20 mouse cellular contexts compared by ENCODE assay signal in the genomic region with DNA sequence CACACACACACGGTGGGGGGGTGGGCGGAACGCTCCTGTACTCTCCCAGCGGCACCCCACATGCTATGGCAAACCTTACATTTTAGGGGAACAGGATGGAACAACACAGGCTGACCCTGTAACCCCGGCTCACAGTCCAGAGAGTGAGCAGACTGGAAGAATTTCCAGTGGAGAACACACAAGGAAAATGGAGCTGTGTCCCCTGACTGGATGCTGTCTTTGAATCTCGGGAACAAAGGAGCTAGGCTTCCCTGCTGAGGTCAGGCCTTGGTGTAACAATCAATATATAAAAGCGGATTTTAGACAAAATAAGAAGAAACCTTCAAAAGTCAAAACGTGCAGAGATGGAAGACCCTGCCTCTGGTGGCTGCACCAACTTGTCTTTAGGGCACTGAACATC. TPM values are rescaled to one million over a fixed set of nuclear protein-coding genes. Genes with fewer than 3 reads are reported as not detected.
A peak's percentile ranks its signal among the peaks of the same experiment; 100 is the strongest.
DNase-seq lines count a peak whose midpoint lies in the region; ATAC-seq lines count a peak whose summit lies in the region.
"Had no signal": no experiment of that assay in that cellular context is flagged by ENCODE, and none has a peak within 500 bp of the region (broad histone marks: within the 10 kb centered on the region; RNA-seq: fewer than 3 reads in every experiment).

No protein-coding gene starts in this region.

- no peak for DNase-seq in hindbrain, embryonic 10.5 days (ENCODE audit: low spot score)
- no peak for DNase-seq in hindbrain, embryonic 11.5 days (ENCODE audit: low spot score)
- peak; percentile 54 for DNase-seq in R1 (ENCODE audit: low read depth, low spot score)
- no peak for DNase-seq in embryonic facial prominence, embryonic 10.5 days (ENCODE audit: low spot score)
- no peak for DNase-seq in adrenal gland, postnatal 14 days
- DNase-seq in heart, postnatal 10 days = no peak
- DNase-seq: adrenal gland, postnatal 10 days; cerebellum, adult 2 months; cerebellum, postnatal 14 days; gastrocnemius, postnatal 10 days; heart, adult 2 months; heart, postnatal 36 days; kidney, adult 11 months had no signal

- no peaks in the 10 kb centered on the region for H3K36me3 ChIP-seq in hindbrain, embryonic 10.5 days
- no peaks in the 10 kb centered on the region for H3K36me3 ChIP-seq in hindbrain, embryonic 11.5 days (ENCODE audit: control insufficient read depth, insufficient read depth, low read length)
- no peaks in the 10 kb centered on the region for H3K36me3 ChIP-seq in embryonic facial prominence, embryonic 10.5 days (replicated peaks)
- H3K36me3 ChIP-seq in midbrain, embryonic 16.5 days (ENCODE audit: control insufficient read depth, insufficient read depth, low read length) = no peaks in the 10 kb centered on the region
- H3K36me3 ChIP-seq: embryonic facial prominence, embryonic 13.5 days; heart, embryonic 12.5 days; hindbrain, embryonic 13.5 days had no signal

- intact Hi-C loops in heart, postnatal 10 days (cut with DNase I) = no loop called here

- H3K4me1 ChIP-seq in hindbrain, embryonic 10.5 days (replicated peaks) = peaks cover 45% of the 10 kb centered on the region
- no peaks in the 10 kb centered on the region for H3K4me1 ChIP-seq in hindbrain, embryonic 11.5 days (replicated peaks; ENCODE audit: control insufficient read depth, insufficient read depth, low read length)
- H3K4me1 ChIP-seq in embryonic facial prominence, embryonic 10.5 days = peaks cover 30% of the 10 kb centered on the region
- peaks cover 5% of the 10 kb centered on the region; the same call in 1 of the 2 replicates for H3K4me1 ChIP-seq in midbrain, embryonic 16.5 days (ENCODE audit: control insufficient read depth, insufficient read depth, low read length)

- no peaks in the 10 kb centered on the region for H3K9me3 ChIP-seq in hindbrain, embryonic 10.5 days
- no peaks in the 10 kb centered on the region for H3K9me3 ChIP-seq in hindbrain, embryonic 11.5 days (ENCODE audit: control insufficient read depth, low read length)
- H3K9me3 ChIP-seq in embryonic facial prominence, embryonic 10.5 days = no peaks in the 10 kb centered on the region
- H3K9me3 ChIP-seq in midbrain, embryonic 16.5 days (replicated peaks; ENCODE audit: control insufficient read depth, low read length, poor library complexity, severe bottlenecking) = no peaks in the 10 kb centered on the region
- H3K9me3 ChIP-seq: embryonic facial prominence, embryonic 13.5 days; G1E; heart, embryonic 12.5 days; hindbrain, embryonic 13.5 days had no signal

- no peak overlapping the region for H3K4me3 ChIP-seq in hindbrain, embryonic 10.5 days
- H3K4me3 ChIP-seq in hindbrain, embryonic 11.5 days (ENCODE audit: low read depth, low read length) = no peak overlapping the region
- H3K4me3 ChIP-seq in embryonic facial prominence, embryonic 10.5 days = no peak overlapping the region
- no peak overlapping the region for H3K4me3 ChIP-seq in midbrain, embryonic 16.5 days (ENCODE audit: low read depth, low read length)
- H3K4me3 ChIP-seq: embryonic facial prominence, embryonic 13.5 days; heart, adult 2 months; heart, embryonic 12.5 days; hindbrain, embryonic 13.5 days had no signal

- no peak overlapping the region for H3K4me2 ChIP-seq in hindbrain, embryonic 11.5 days (replicated peaks; ENCODE audit: low read depth, low read length)
- no peak overlapping the region for H3K4me2 ChIP-seq in midbrain, embryonic 16.5 days (ENCODE audit: low read length)
- H3K4me2 ChIP-seq: embryonic facial prominence, embryonic 13.5 days; heart, embryonic 12.5 days; hindbrain, embryonic 13.5 days had no signal

- H3K9ac ChIP-seq in hindbrain, embryonic 11.5 days (ENCODE audit: low read depth, low read length) = no peak overlapping the region
- H3K9ac ChIP-seq in midbrain, embryonic 16.5 days (ENCODE audit: low read depth, low read length) = no peak overlapping the region
- H3K9ac ChIP-seq: embryonic facial prominence, embryonic 13.5 days; heart, embryonic 12.5 days; hindbrain, embryonic 13.5 days had no signal

- ATAC-seq in hindbrain, embryonic 11.5 days (ENCODE audit: low FRiP score) = no peak
- ATAC-seq in midbrain, embryonic 16.5 days = peak; percentile 50; the same call in 1 of the 2 replicates
- ATAC-seq: forebrain, embryonic 16.5 days; hindbrain, postnatal 0 days had no signal

- 62% methylated on average over 8 of the region's 8 CpGs for WGBS in hindbrain, embryonic 10.5 days
- 59% methylated on average over 6 of the region's 8 CpGs for WGBS in hindbrain, embryonic 11.5 days
- WGBS in embryonic facial prominence, embryonic 10.5 days = 72% methylated on average over 8 of the region's 8 CpGs
- 46% methylated on average over 8 of the region's 8 CpGs for WGBS in midbrain, embryonic 16.5 days

- H3K27ac ChIP-seq in hindbrain, embryonic 10.5 days = 0 out of 2 replicates have a peak overlapping the region, but pooled peaks have one; percentile 17
- H3K27ac ChIP-seq in hindbrain, embryonic 11.5 days (ENCODE audit: low read depth, low read length) = no peak overlapping the region
- peak overlapping the region; percentile 57 for H3K27ac ChIP-seq in embryonic facial prominence, embryonic 10.5 days (replicated peaks)
- H3K27ac ChIP-seq in midbrain, embryonic 16.5 days (ENCODE audit: low read length) = no peak overlapping the region
- H3K27ac ChIP-seq: embryonic facial prominence, embryonic 13.5 days; hindbrain, embryonic 13.5 days; hindbrain, postnatal 0 days had no signal

- H3K27me3 ChIP-seq in hindbrain, embryonic 10.5 days (ENCODE audit: insufficient read depth, poor library complexity, severe bottlenecking) = no peaks in the 10 kb centered on the region
- H3K27me3 ChIP-seq in hindbrain, embryonic 11.5 days (ENCODE audit: control insufficient read depth, insufficient read depth, low read length) = no peaks in the 10 kb centered on the region
- no peaks in the 10 kb centered on the region for H3K27me3 ChIP-seq in embryonic facial prominence, embryonic 10.5 days (replicated peaks; ENCODE audit: low read depth, poor library complexity, severe bottlenecking)
- H3K27me3 ChIP-seq in midbrain, embryonic 16.5 days (ENCODE audit: control insufficient read depth, insufficient read depth, low read depth, low read length) = no peaks in the 10 kb centered on the region
- H3K27me3 ChIP-seq: embryonic facial prominence, embryonic 13.5 days; heart, embryonic 12.5 days; hindbrain, embryonic 13.5 days had no signal

RNA-seq across cellular contexts. Expression of gene Xxylt1, which starts 57.4 kb away (rescaled TPM):
- 12.1 and 15.1 TPM in 2 replicates for polyA plus RNA-seq in hindbrain, embryonic 10.5 days (2016; fragmentation: Nextera tagmentation; extraction: Ambion mirVana)
- polyA plus RNA-seq in hindbrain, embryonic 11.5 days (2014; fragmentation: Nextera tagmentation; extraction: Ambion mirVana) = 11.3 and 11.6 TPM in 2 replicates
- 14.5 and 16.3 TPM in 2 replicates for polyA plus RNA-seq in embryonic facial prominence, embryonic 10.5 days (2016; fragmentation: Nextera tagmentation; extraction: Ambion mirVana)
- 12.4 and 13.7 TPM in 2 replicates for polyA plus RNA-seq in midbrain, embryonic 16.5 days (2015; fragmentation: Nextera tagmentation; extraction: Ambion mirVana)
- total RNA-seq in adrenal gland, postnatal 14 days (2021) = 10.7 and 11.5 TPM in 2 replicates
- 10 to 100 TPM; 15.8 to 17.6 TPM for total RNA-seq in heart, postnatal 10 days (2021)

Comparison
In these comparisons a context has a peak if more than half of its experiments do, and no peak if none do; other contexts are left out.
1. H3K27ac ChIP-seq: peak in hindbrain, embryonic 10.5 days (single experiment) and embryonic facial prominence, embryonic 10.5 days (single experiment); none in hindbrain, embryonic 11.5 days (single experiment) and midbrain, embryonic 16.5 days (single experiment).